Mouse (Mus musculus): ENCODE measurements around the gene U2af2.

U2af2 gene

GRCm38 (mm10) chr7:5108272-5108671 is 46.3 kb downstream of the U2af2 start:
- DNase-seq (ENCODE audit: low read depth in 1 of 2, low spot score in 2 of 2) = no peak

GRCm38 (mm10) chr7:5109301-5109700 is 47.4 kb downstream of the U2af2 start:
- DNase-seq (ENCODE audit: low read depth in 1 of 2, low spot score in 2 of 2) = no peak

GRCm38 (mm10) chr7:5112701-5113100 is 50.8 kb downstream of the U2af2 start:
- no peak for DNase-seq (ENCODE audit: low read depth in 1 of 2, low spot score in 2 of 2)

- DNase-seq (ENCODE audit: low read depth in 1 of 2, low spot score in 2 of 2) = no peak
Measured at GRCm38 (mm10) chr7:5116850-5117249, 54.9 kb downstream of the U2af2 start, which contains the start of gene Rfpl4. TSS of gene Rfpl4 (minus strand) at chr7:5116950.

- DNase-seq (ENCODE audit: low read depth in 1 of 2, low spot score in 2 of 2) = no peak
Measured at GRCm38 (mm10) chr7:5125078-5125477, 63.1 kb downstream of the U2af2 start.

- peak; percentile 20 to 66 for DNase-seq (ENCODE audit: low read depth in 1 of 2, low spot score in 2 of 2)
Measured at GRCm38 (mm10) chr7:5125549-5126406, 63.8 kb downstream of the U2af2 start, which contains the start of gene Rasl2-9. TSS of gene Rasl2-9 (minus strand) at chr7:5125950.
